Mouse (Mus musculus) intestine, postnatal 0 days (tissue): ENCODE measurements around the gene 4930455H04Rik. TPM values are rescaled to one million over a fixed set of nuclear protein-coding genes. Genes with fewer than 3 reads are reported as not detected.

Source experiments
- ATAC-seq: fragments of 200-750 bp; cut with Nextera tagmentation; 2 replicates; pipeline ENCODE4 v1.8.0; 2017; ENCODE audit warnings: mild to moderate bottlenecking, moderate TSS enrichment, moderate library complexity
- H3K27ac ChIP-seq: fragments of 300-500 bp; sonication (generic); 2 replicates; pipeline ENCODE4 v1.5.1; 2014; ENCODE audit warnings: mild to moderate bottlenecking, low read depth, low read length, moderate library complexity
- H3K27me3 ChIP-seq: fragments of 300-500 bp; sonication (generic); replicated peaks from 2 replicates; pipeline ENCODE4 v1.6.1; 2014; ENCODE audit warnings: low read length, mixed read lengths; ENCODE audit not compliant: control insufficient read depth, insufficient read depth
- H3K36me3 ChIP-seq: fragments of 300-500 bp; sonication (generic); 2 replicates; pipeline ENCODE4 v1.6.1; 2014; ENCODE audit warnings: mild to moderate bottlenecking, moderate library complexity; ENCODE audit not compliant: control insufficient read depth, insufficient read depth
- H3K4me1 ChIP-seq: fragments of 300-500 bp; sonication (generic); replicated peaks from 2 replicates; pipeline ENCODE4 v1.6.1; 2014; ENCODE audit warnings: antibody characterized with exemption, low read length, mixed read lengths; ENCODE audit not compliant: control insufficient read depth, insufficient read depth
- H3K4me2 ChIP-seq: fragments of 300-500 bp; sonication (generic); replicated peaks from 2 replicates; pipeline ENCODE4 v1.6.1; 2014; ENCODE audit warnings: low read depth, mild to moderate bottlenecking, moderate library complexity
- H3K4me3 ChIP-seq: fragments of 300-500 bp; sonication (generic); 2 replicates; pipeline ENCODE4 v1.5.1; 2014; ENCODE audit warnings: low read depth, low read length
- H3K9ac ChIP-seq: fragments of 300-500 bp; sonication (generic); 2 replicates; pipeline ENCODE4 v1.6.1; 2014; ENCODE audit warnings: mild to moderate bottlenecking, low read depth, low read length
- H3K9me3 ChIP-seq: fragments of 300-500 bp; sonication (generic); 2 replicates; pipeline ENCODE4 v1.6.1; 2016; ENCODE audit warnings: mixed run types; ENCODE audit not compliant: control insufficient read depth
- CTCF ChIP-seq: sonication (generic); IDR thresholded peaks from 2 replicates; pipeline ENCODE4 v1.5.1; 2016; ENCODE audit warnings: low read depth, mild to moderate bottlenecking, control low read depth, antibody characterized with exemption, moderate library complexity
- WGBS: fragments of 180-500 bp; shearing (Covaris S2); extraction: QIAGEN DNeasy Blood & Tissue Kit; methylation state at CpG from one replicate; pipeline ENCODE4 v1.1.7; 2014; 5-methylcytosine and 5-hydroxymethylcytosine counted together
- polyA plus RNA-seq: library from polyadenylated mRNA; unstranded; fragments of >200 nt; fragmentation: Nextera tagmentation; extraction: Ambion mirVana; gene quantifications from 2 replicates; pipeline ENCODE4 v1.2.1, GENCODE M21; 2015

4930455H04Rik gene
- polyA plus RNA-seq, result not detected in 2 replicates

GRCm38 (mm10) chr3:116967967-116968366 is at the start of gene 4930455H04Rik:
Gene 4930455H04Rik (plus strand): TSS chr3:116968267.
- H3K36me3 ChIP-seq, result no peaks in the 10 kb centered on the region
- no peak for ATAC-seq

GRCm38 (mm10) chr3:116921535-116921934 is 46.5 kb upstream of the 4930455H04Rik start:
- 79% methylated on average over 3 of the region's 3 CpGs for WGBS
- ATAC-seq, result no peak

More at GRCm38 (mm10) chr3:116967967-116968366, at the start of gene 4930455H04Rik:
- Histone ChIP-seq H3K27ac (no peak within 1 kb of the TSS), H3K4me1 (no peaks in the 10 kb centered on the region), H3K4me2 (peak within 1 kb of the TSS; percentile 59), H3K9me3 (no peaks in the 10 kb centered on the region), H3K4me3 (peak within 1 kb of the TSS; percentile 37), H3K27me3 (no peaks in the 10 kb centered on the region), H3K9ac (peak within 1 kb of the TSS; percentile 31)
- TF ChIP-seq CTCF, result no peak
- 58% methylated on average over 4 of the region's 4 CpGs for WGBS

GRCm38 (mm10) chr3:116923042-116923441 is 45.0 kb upstream of the 4930455H04Rik start:
- H3K4me3 ChIP-seq, result no peak overlapping the region
- no peak for ATAC-seq
- no peak for TF ChIP-seq CTCF
- no peaks in the 10 kb centered on the region for H3K36me3 ChIP-seq
- H3K9ac ChIP-seq, result no peak overlapping the region
- no peaks in the 10 kb centered on the region for H3K9me3 ChIP-seq
- H3K4me1 ChIP-seq, result no peaks in the 10 kb centered on the region
- 43% methylated on average over 12 of the region's 12 CpGs for WGBS
- H3K4me2 ChIP-seq, result peak overlapping the region; percentile 3; the same call in 1 of the 2 replicates
- no peak overlapping the region for H3K27ac ChIP-seq
- H3K27me3 ChIP-seq, result no peaks in the 10 kb centered on the region

More at GRCm38 (mm10) chr3:116921535-116921934, 46.5 kb upstream of the 4930455H04Rik start:
- Histone ChIP-seq H3K36me3 (no peaks in the 10 kb centered on the region), H3K9ac (no peak overlapping the region), H3K4me3 (no peak overlapping the region), H3K27me3 (no peaks in the 10 kb centered on the region), H3K4me1 (no peaks in the 10 kb centered on the region), H3K9me3 (no peaks in the 10 kb centered on the region), H3K4me2 (no peak overlapping the region), H3K27ac (no peak overlapping the region)
- no peak for TF ChIP-seq CTCF

GRCm38 (mm10) chr3:116928994-116929393 is 39.1 kb upstream of the 4930455H04Rik start:
- H3K9ac ChIP-seq, result no peak overlapping the region
- WGBS, result 78% methylated on average over 4 of the region's 4 CpGs
- no peaks in the 10 kb centered on the region for H3K9me3 ChIP-seq
- no peaks in the 10 kb centered on the region for H3K4me1 ChIP-seq
- no peaks in the 10 kb centered on the region for H3K27me3 ChIP-seq
- H3K27ac ChIP-seq, result no peak overlapping the region
- H3K36me3 ChIP-seq, result no peaks in the 10 kb centered on the region
- no peak for TF ChIP-seq CTCF
- H3K4me2 ChIP-seq, result no peak overlapping the region
- no peak overlapping the region for H3K4me3 ChIP-seq
- ATAC-seq, result no peak

- H3K36me3 ChIP-seq, result no peaks in the 10 kb centered on the region
- H3K9ac ChIP-seq, result no peak overlapping the region
- no peaks in the 10 kb centered on the region for H3K27me3 ChIP-seq
- TF ChIP-seq CTCF, result no peak
- no peak for ATAC-seq
- 50% methylated on average over 1 of the region's 1 CpGs for whole genome bisulfite sequencing
- H3K4me1 ChIP-seq, result no peaks in the 10 kb centered on the region
- H3K9me3 ChIP-seq, result no peaks in the 10 kb centered on the region
- H3K27ac ChIP-seq, result no peak overlapping the region
- H3K4me3 ChIP-seq, result no peak overlapping the region
- no peak overlapping the region for H3K4me2 ChIP-seq
These were observed 34.9 kb upstream of the 4930455H04Rik start for GRCm38 (mm10) chr3:116933158-116933557.

- H3K4me3 ChIP-seq, result no peak overlapping the region
- no peak for ATAC-seq
- no peaks in the 10 kb centered on the region for H3K9me3 ChIP-seq
- no peaks in the 10 kb centered on the region for H3K36me3 ChIP-seq
- no peak overlapping the region for H3K27ac ChIP-seq
- no peak overlapping the region for H3K9ac ChIP-seq
- no peaks in the 10 kb centered on the region for H3K27me3 ChIP-seq
- 75% methylated on average over 4 of the region's 4 CpGs for WGBS
- H3K4me1 ChIP-seq, result no peaks in the 10 kb centered on the region
- H3K4me2 ChIP-seq, result no peak overlapping the region
- no peak for TF ChIP-seq CTCF
These were observed 31.0 kb upstream of the 4930455H04Rik start for GRCm38 (mm10) chr3:116936934-116937691.
